Mouse (Mus musculus) left cerebral cortex, adult 18-20 months (tissue): ENCODE measurements at regions not wholly inside any gene's neighbourhood (a gene's known extent, or its start where the extent isn't known, plus 50 kb on each side); places are given as distances from the start of the nearest gene placed in this dataset.

ENCODE experiments used
- DNase-seq, 2 experiments: peaks; one replicate each; pipeline ENCODE4 v3.0.0; 2021 to 2022; ENCODE audit warnings: low spot score in 2 of 2, mixed read lengths in 1 of 2

GRCm38 (mm10) chr3:136449364-136449763 lies 123.5 kb upstream of the Bank1 start:
- DNase-seq, result no peak

DNA sequence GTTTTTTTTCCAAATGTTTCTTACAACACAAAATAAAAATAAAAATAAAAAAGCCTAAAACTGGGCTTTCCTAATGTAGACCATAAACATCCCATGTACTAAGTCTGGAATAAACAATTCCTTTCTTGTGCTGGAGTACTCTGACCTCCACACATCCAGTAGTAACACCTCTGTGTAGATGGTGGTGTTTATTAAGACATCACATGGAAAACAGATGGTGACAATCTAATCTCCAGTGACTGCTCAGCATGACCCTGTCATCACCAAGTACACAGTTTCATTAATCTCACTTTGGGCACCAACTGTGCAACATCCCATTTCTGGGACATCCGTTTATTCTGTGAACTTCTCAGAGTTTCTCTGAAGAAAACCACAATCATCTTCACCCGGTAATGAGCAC lies 118.7 kb upstream of the Bank1 start:
- no peak for DNase-seq

DNA sequence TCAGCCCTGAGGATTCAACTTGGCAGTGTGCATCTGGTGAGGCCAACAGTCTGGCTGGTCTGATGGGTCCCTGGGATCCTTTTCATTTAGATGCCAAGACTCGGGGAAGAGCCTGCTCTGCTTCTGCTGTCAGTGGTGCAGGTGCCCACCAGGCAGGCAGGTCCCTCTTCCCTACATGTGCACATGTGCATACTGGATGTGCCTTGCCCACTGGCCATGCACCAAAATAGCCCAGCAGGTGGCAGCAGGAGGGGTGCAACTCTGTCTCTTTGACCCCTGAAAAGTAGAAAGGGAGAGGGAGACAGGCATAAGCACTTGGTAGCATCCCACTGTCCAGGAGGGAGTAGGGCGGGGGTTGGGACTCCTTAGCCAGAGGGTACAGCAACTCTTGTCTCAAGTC lies 116.2 kb upstream of the Bank1 start:
- DNase-seq, result no peak

DNA sequence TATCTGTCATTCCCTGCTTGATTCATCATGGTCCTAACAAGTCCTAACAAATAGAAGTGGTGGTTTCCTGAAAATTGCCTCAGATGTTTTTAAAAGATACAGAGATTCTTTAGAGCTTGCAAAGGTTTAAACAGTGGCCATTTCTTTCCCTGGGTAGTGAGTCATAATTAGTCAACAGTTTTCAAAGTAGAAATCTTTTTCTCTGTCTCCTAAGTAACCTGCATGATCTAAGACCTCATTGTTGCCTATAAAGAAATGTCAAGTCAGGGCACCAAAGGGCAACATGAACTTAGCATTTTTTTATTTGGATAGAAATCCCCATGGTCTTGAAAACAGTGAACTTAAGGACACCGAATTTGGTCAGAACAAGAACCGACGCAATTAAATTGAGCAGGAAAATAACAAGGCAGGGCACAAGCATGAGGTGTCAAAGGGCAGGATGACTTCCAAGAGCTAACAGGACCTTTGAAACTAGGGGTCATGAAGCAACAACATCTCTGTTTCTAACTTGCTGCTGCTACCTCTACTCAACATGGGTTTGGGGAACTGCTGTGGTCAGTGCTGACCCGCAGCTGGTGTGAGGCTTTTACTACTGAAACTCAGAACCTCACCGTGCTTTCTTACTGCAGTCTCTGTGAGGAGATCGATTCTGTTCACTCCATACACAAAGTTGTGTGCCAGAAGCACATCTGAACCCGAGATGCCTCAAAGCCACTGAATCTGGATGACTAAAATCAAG lies 114.2 kb upstream of the Bank1 start:
- DNase-seq, result no peak

- DNase-seq, result no peak
Measured at GRCm38 (mm10) chr3:136439350-136439749, 113.5 kb upstream of the Bank1 start.

DNA sequence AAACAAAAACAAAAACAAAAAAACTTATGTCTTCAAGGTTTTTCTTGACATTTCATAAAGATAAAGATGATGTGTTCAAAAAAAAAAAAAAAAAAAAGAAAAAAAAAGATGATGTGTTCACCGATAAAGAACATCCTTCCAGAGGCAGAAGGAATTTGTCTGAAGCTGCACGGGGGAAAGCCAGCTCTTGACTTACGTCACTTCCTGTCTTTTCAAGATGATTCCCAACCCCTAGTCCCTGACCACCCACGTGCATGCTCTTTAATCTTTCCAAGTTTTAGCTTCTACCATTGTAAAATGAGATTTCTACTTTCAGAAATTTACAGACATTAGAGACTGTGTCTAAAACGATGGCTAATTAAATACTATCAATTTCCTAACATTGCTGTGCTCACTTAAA lies 108.5 kb upstream of the Bank1 start:
- no peak for DNase-seq

DNA sequence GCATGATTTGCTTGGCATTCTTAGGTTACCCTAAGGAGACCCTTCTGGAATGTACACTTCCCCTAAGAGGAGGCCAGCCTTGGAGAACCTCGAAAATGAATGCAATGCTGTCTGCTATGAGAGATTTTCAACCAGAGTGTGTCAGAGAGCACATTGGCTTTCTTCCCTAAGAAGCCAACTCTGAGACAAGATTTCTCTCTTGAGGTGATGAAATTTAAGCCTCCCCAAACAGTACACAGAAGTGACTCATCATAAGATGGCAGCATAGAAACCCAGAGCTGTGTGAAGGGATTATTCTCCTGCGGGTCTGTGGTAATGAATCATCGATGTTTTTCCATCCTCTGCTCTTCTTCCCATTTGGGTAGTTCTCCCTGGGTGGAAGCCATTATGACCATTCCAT lies 106.2 kb upstream of the Bank1 start:
- no peak for DNase-seq

GRCm38 (mm10) chr3:136427427-136427826 lies 101.6 kb upstream of the Bank1 start:
- DNase-seq, result no peak

- no peak for DNase-seq
Measured at GRCm38 (mm10) chr3:136426539-136427194, 100.8 kb upstream of the Bank1 start.

DNA sequence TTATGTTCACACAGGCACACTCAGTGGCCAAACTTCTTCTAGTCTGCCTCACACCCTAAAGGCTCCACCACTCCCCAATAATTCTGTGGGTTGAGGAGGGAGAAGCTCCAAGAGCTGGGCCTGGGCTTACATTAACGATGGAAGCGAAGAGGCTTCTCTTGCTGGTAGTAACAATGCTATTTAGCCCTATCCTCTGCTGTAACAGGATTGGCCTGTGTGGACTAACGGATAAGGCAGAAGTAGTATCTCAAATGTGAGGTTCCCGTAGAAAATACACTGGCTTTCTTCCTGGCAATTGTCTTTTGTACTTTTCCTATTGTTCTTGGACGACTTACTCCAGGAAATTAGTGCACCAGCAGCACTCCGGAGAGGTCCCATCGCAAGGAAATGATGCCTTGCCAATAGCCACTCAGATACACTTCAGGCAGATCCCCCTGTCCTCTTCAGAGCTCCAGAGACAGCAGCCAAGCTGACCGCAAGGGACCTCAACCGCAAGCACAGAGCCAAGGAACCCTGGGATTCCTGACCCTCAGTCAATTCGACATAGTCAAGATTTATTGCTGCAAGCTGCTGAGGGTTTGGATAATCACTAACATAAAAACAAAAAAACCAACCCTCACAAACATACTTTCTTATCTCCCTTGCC lies 96.2 kb upstream of the Bank1 start:
- no peak for DNase-seq

GRCm38 (mm10) chr3:136405606-136406005 lies 79.7 kb upstream of the Bank1 start:
- no peak for DNase-seq

DNA sequence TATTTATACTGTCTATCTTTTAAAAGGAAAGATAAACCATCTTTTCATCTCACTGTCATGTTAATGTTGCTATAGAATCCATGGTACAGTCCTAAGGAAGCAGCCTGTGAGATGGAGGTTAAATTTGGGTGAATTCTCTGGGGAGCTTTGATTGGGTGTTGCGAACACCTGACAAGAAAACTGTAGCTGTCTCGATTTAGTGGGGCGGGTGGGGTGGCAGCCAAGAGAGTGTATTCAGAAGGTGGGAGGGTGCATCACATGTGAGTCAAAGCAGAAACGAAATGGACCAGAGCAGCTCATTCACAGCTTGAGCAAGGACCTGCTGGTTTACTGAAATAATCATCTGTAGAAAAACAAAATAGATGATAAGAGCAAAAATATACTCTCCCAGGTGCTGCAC lies 57.4 kb upstream of the Bank1 start:
- peak; percentile 29 to 46 for DNase-seq

- DNase-seq, result no peak
Measured at GRCm38 (mm10) chr3:136380644-136381043, 54.8 kb upstream of the Bank1 start.

GRCm38 (mm10) chr3:136379741-136380398 lies 54.0 kb upstream of the Bank1 start:
- peak; percentile 28 to 49 for DNase-seq

GRCm38 (mm10) chr3:136376893-136377292 lies 51.0 kb upstream of the Bank1 start:
- DNase-seq, result peak in 1 of 2 experiments; percentile 8
